Mouse (Mus musculus) adrenal gland, adult 2 months (tissue): ENCODE measurements around the gene 1700008O03Rik. TPM values are rescaled to one million over a fixed set of nuclear protein-coding genes. Genes with fewer than 3 reads are reported as not detected.

ENCODE experiments used
- DNase-seq: peaks from one replicate; pipeline ENCODE4 v3.0.0; 2021
- polyA plus RNA-seq: library from polyadenylated mRNA; depleted of rRNA; stranded (reverse); fragments of >200 nt; gene quantifications from 2 replicates; pipeline ENCODE4 v1.2.3, GENCODE M21; 2012
- total RNA-seq, 2 experiments: library from RNA; stranded (reverse); gene quantifications; 2 replicates each; pipeline ENCODE4 v1.2.3; 2021

Gene 1700008O03Rik
- total and polyA plus RNA-seq, 3 experiments: 0.66 to 2.3 (median 1.2) TPM

DNA sequence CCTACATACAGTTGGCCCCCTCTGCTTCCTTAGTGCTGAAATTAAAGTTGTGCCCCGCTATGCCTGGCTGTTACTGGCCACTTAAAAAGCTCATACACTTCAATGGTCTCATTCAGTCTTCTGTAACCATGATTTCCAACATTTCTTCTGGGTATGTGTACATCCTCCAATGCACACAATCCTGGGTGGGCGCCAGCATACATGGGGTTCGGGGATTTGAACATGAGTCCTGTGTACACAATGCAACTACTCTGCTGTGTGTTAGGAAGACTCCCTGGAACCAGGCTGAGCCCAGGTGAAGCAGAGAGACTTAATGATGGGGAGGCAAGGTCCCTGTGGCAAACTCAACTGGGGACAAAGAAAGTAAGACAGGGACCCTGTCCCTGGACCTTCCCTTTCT lies 9.8 kb downstream of the 1700008O03Rik start:
- DNase-seq: no peak

DNA sequence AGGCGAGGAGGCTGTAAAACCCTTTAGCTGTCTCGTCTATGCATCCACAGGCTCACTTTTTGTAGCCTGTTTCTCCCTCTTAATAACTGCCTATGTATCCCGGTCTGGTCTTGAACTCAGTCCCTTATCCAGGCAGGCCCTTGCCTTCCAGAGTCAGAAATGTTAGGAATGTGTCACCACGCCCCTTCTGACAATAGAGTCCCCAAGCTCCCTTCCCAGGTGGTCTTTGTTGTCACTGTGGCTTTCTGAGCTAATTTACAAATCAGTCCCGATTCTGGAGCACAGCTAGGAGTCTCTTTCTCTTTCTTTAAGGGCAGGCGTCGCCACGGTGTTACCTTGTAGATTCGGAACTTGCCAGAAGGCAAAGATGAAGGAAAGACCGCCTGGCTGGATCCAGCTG lies 10.4 kb downstream of the 1700008O03Rik start:
- DNase-seq: no peak

DNA sequence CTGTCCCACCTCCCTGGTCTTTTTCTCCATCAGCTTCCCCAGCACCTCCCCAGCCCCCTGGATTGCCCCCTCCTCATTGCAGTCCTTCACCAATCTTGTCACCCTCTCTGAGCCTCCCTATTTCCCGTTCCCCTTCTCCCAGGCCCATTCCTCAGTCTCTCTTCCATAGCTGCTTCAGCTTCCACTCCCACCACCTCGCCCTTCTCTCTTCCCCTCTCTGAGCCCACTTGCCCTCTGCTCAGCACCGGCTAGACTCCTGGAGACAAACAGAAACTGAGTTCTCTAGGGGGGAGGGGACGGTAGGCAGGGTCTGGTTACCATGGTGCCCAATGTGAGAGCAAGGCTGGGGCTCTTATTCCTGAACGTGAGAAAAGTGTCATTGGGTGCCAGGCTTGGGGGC lies 10.9 kb downstream of the 1700008O03Rik start:
- DNase-seq: no peak

- DNase-seq: peak; percentile 91
Measured at GRCm38 (mm10) chr7:44373889-44374652, 11.5 kb downstream of the 1700008O03Rik start.

GRCm38 (mm10) chr7:44373460-44373859 lies 12.2 kb downstream of the 1700008O03Rik start:
- DNase-seq: no peak

GRCm38 (mm10) chr7:44372678-44373077 lies 12.9 kb downstream of the 1700008O03Rik start:
- no peak for DNase-seq

- peak; percentile 10 for DNase-seq
Measured at GRCm38 (mm10) chr7:44360792-44361301, 24.8 kb downstream of the 1700008O03Rik start.

DNA sequence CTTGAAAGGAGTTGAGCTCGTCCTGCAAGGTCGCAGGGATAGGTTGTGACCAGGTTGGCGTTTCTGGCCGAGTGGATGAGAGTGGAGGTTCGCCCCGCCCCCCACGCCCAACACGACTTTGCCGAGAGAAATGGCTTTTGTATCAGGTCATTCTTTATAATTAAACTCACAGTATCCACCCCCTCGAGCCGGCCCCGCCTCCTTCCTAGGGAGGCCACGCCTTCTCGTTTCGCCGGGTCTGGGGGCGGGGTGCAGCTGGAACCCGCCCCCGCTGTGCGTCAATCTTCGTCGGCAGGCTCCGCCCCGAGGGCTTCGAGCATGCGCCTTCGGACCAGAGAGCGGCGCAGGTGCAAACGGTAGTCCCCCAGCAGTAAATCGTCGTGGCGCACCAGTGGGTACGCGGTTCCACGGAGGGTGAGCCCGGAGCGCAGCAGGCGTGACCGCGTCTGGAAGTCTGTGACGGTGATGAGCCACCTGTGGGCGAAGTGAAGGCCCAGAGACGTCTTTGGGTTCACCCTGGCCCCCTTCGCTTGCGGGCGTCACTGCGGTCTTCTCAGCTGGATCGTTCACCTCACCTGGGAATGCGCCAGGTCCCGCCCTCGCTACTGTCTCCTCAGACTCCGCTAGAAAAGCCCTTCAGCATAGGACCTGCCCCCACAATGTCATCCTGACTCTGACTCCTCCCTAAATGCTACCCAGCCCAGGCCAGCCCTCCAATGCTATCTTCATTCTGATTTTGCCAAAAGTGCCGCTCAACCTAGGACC lies 25.5 kb downstream of the 1700008O03Rik start:
- peak; percentile 96 for DNase-seq

GRCm38 (mm10) chr7:44358886-44359654 lies 26.6 kb downstream of the 1700008O03Rik start:
- peak; percentile 4 for DNase-seq

- no peak for DNase-seq
Measured at GRCm38 (mm10) chr7:44358012-44358411, 27.6 kb downstream of the 1700008O03Rik start.

DNA sequence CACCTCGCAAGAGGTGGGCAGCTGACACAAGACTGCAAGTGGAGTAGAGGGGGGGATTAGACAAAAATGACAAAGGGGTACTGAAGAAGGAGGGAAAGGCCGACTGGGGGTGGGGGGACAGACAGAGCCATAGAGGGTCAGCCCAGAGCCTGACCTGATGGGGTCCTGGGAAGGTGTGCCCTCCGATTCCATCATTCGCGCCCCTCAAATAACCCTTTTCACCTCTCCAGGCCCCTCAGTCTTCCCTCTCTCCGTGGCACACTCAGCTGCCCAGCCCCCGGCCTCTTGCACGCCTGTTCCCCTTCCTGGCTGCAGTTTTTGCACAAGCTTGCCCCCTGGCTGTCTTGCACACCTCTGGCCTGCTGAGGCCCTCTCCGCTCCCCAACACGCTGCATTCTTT lies 28.1 kb downstream of the 1700008O03Rik start:
- no peak for DNase-seq

GRCm38 (mm10) chr7:44356590-44357481 lies 28.8 kb downstream of the 1700008O03Rik start:
- DNase-seq: peak; percentile 5

DNA sequence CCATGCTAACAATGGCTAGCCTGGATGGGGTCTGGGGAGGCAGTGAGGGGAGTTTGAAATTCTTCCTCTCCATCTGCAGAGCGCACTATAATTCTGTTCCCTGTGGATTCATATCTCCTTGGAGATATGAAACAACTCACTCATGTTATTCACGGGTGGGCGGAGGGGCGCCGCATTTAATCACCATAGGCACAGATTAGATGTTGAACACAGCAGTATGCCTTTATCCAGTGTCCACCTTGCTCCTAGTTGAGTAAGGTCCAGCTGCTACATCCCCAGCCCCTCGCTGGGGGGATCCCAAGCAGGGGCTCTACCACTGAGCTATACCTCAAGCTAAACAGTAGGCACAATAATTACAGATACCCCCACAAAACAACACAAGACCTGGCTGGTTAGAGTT lies 30.2 kb downstream of the 1700008O03Rik start:
- no peak for DNase-seq

DNA sequence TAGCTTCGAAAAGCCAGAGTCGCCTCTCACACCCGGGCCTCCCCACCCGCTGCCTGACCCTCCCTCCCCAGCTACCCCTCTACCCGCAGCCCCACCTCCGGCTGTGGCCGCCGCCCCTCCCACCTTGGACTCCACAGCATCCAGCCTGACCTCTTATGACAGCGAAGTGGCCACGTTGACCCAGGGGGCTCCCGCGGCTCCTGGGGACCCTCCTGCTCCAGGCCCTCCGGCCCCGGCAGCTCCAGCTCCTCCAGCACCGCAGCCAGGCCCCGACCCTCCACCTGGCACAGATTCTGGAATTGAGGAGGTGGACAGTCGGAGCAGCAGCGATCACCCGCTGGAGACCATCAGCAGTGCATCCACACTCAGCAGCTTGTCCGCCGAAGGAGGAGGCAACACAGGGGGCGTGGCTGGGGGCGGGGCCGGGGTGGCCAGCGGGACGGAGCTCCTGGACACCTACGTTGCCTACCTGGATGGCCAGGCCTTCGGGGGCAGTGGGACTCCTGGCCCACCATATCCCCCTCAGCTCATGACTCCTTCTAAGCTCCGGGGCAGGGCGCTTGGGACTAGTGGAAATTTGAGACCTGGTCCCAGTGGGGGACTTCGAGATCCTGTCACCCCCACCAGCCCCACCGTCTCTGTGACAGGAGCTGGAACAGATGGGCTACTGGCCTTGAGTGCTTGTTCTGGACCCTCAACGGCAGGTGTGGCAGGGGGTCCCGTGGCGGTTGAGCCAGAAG lies 31.8 kb downstream of the 1700008O03Rik start:
- DNase-seq: no peak

DNA sequence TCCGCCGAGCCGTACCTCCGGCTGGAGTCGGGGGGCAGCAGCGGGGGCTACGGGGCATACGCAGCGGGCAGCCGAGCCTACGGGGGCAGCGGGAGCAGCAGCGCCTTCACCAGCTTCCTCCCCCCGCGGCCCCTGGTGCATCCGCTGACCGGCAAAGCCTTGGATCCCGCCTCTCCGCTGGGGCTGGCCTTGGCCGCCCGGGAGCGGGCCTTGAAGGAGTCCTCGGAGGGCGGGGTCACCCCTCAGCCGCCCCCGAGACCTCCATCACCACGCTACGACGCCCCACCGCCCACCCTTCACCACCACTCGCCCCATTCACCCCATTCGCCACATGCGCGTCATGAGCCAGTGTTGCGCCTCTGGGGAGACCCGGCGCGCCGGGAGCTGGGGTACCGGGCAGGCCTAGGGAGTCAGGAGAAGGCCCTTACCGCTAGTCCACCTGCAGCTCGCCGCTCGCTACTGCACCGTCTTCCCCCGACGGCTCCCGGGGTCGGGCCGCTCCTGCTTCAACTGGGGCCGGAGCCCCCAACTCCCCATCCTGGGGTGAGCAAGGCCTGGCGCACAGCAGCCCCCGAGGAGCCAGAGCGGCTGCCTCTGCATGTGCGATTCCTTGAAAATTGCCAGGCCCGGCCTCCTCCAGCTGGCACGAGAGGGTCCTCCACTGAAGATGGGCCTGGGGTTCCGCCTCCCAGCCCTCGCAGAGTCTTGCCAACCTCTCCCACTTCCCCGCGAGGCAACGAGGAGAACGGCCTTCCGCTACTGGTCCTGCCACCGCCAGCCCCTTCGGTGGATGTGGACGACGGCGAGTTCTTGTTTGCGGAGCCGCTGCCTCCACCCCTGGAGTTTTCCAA lies 32.6 kb downstream of the 1700008O03Rik start:
- DNase-seq: peak; percentile 55

GRCm38 (mm10) chr7:44351881-44352749 lies 33.5 kb downstream of the 1700008O03Rik start:
- no peak for DNase-seq

- peak; percentile 81 for DNase-seq
Measured at GRCm38 (mm10) chr7:44350957-44351711, 34.5 kb downstream of the 1700008O03Rik start.

- DNase-seq: no peak
Measured at GRCm38 (mm10) chr7:44349043-44349442, 36.6 kb downstream of the 1700008O03Rik start.
